Mouse (Mus musculus) bone marrow macrophage, adult 2 months (primary cell): ENCODE data around the gene Cd164.

Experiments
- CTCF ChIP-seq: IDR thresholded peaks from 2 replicates; pipeline ENCODE4 v1.5.1; 2012; ENCODE audit warnings: low read depth, mild to moderate bottlenecking, low read length, moderate library complexity
- POLR2A ChIP-seq: IDR thresholded peaks from 2 replicates; pipeline ENCODE4 v1.6.1; 2012; ENCODE audit warnings: mild to moderate bottlenecking, low read depth, low read length, borderline replicate concordance

DNA sequence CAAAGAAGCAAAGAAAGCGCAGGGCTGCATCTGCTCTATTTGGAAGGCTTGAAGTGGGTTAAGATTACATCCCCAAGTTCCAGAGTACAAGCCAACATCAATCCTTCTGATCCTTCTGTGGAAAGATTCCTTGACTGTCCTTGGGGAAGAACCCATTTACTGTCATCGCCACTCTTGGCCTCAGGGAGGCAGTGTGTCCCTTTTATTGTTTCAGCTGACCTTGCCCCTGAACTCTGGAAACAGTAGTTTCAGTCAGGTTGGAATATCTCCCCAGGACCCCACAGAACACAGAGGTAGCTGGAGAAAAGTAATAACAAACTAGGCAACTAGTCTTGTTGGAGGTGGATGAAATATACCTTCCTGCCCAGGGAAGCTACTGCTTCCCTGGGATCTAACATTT is 10.1 kb upstream of the Cd164 start:
- TF ChIP-seq CTCF, result no peak
- no peak for TF ChIP-seq POLR2A
